Comparison of ENCODE assay signal across 8 mouse cellular contexts in genomic region chr10:81432868-81433262, GRCm38 (mm10). TPM values are rescaled to one million over a fixed set of nuclear protein-coding genes. Genes with fewer than 3 reads are reported as not detected.
DNase-seq lines count a peak whose midpoint lies in the region; ATAC-seq lines count a peak whose summit lies in the region.

No protein-coding gene starts in this region.

- no peaks in the 10 kb centered on the region for H3K9me3 ChIP-seq in heart, embryonic 11.5 days (replicated peaks; ENCODE audit: control insufficient read depth, low read length)
- no peaks in the 10 kb centered on the region for H3K9me3 ChIP-seq in kidney, embryonic 15.5 days (replicated peaks)

- peak overlapping the region; percentile 61 for H3K4me2 ChIP-seq in heart, embryonic 11.5 days
- H3K4me2 ChIP-seq in kidney, embryonic 15.5 days: peak overlapping the region; percentile 61

- H3K4me1 ChIP-seq in heart, embryonic 11.5 days (ENCODE audit: control insufficient read depth, insufficient read depth, low read length): peaks cover 17% of the 10 kb centered on the region
- peaks cover 44% of the 10 kb centered on the region for H3K4me1 ChIP-seq in kidney, embryonic 15.5 days

- WGBS in heart, embryonic 11.5 days (ENCODE audit: insufficient replicate concordance): 5% methylated on average over 17 of the region's 17 CpGs
- 4% methylated on average over 17 of the region's 17 CpGs for WGBS in kidney, embryonic 15.5 days

- no peaks in the 10 kb centered on the region for H3K36me3 ChIP-seq in heart, embryonic 11.5 days (ENCODE audit: control insufficient read depth, insufficient read depth, low read length)
- no peaks in the 10 kb centered on the region for H3K36me3 ChIP-seq in kidney, embryonic 15.5 days

- ATAC-seq in erythroblast, adult 5-6 weeks (replicated peaks; ENCODE audit: low FRiP score, poor library complexity, severe bottlenecking): peak; percentile 84
- ATAC-seq in heart, embryonic 11.5 days (replicated peaks; ENCODE audit: insufficient number of reproducible peaks, low FRiP score, low TSS enrichment): peak; percentile 66
- ATAC-seq in kidney, embryonic 15.5 days (replicated peaks; ENCODE audit: low FRiP score): peak; percentile 82

- H3K9ac ChIP-seq in heart, embryonic 11.5 days (ENCODE audit: low read depth, low read length): no peak overlapping the region
- 0 out of 2 replicates have a peak overlapping the region, but pooled peaks have one; percentile 24 for H3K9ac ChIP-seq in kidney, embryonic 15.5 days

- peak overlapping the region; percentile 22 for H3K4me3 ChIP-seq in heart, embryonic 11.5 days (ENCODE audit: low read depth, low read length)
- peak overlapping the region; percentile 36 for H3K4me3 ChIP-seq in kidney, embryonic 15.5 days (replicated peaks)

- H3K27ac ChIP-seq in heart, embryonic 11.5 days (ENCODE audit: low read depth, low read length): no peak overlapping the region
- 0 out of 2 replicates have a peak overlapping the region, but pooled peaks have one; percentile 58 for H3K27ac ChIP-seq in kidney, embryonic 15.5 days

- DNase-seq in B cell, adult 2 months: peak; percentile 92 to 94
- peak; percentile 99 for DNase-seq in brain, adult 2 months (ENCODE audit: low read depth, low spot score)
- peak; percentile 85 for DNase-seq in liver
- DNase-seq in monocyte, adult 2 months (ENCODE audit: low read depth in 1 of 2, low spot score in 2 of 2): peak; percentile 85 to 88
- peak; percentile 90 for DNase-seq in spleen, postnatal 4 days (ENCODE audit: low spot score in 2 of 2)

- peaks cover 13% of the 10 kb centered on the region for H3K27me3 ChIP-seq in heart, embryonic 11.5 days (ENCODE audit: control insufficient read depth, insufficient read depth, low read length)
- no peaks in the 10 kb centered on the region for H3K27me3 ChIP-seq in kidney, embryonic 15.5 days

RNA-seq across cellular contexts. Expression of gene Nfic, which starts 22.6 kb away (rescaled TPM):
- total RNA-seq in erythroblast, adult 5-6 weeks (2015; ENCODE audit: low replicate concordance): 13.4 and 23.8 TPM in 2 replicates
- 0.84 and 8.2 TPM in 2 replicates for total RNA-seq in erythroblast, adult 5-6 weeks (2017; ENCODE audit: low replicate concordance)
- polyA plus RNA-seq in heart, embryonic 11.5 days (2014; fragmentation: Nextera tagmentation; extraction: Ambion mirVana): 28.1 and 29.8 TPM in 2 replicates
- 67.9 and 84.5 TPM in 2 replicates for polyA plus RNA-seq in kidney, embryonic 15.5 days (2015; fragmentation: Nextera tagmentation; extraction: Ambion mirVana)

RNA-seq across cellular contexts. Expression of gene Smim24, which starts 40.0 kb away (rescaled TPM):
- 5.4 TPM in 1 of 2 replicates, not detected in the other for total RNA-seq in erythroblast, adult 5-6 weeks (2015; ENCODE audit: low replicate concordance)
- total RNA-seq in erythroblast, adult 5-6 weeks (2017; ENCODE audit: low replicate concordance): 1.8 and 3.8 TPM in 2 replicates
- polyA plus RNA-seq in heart, embryonic 11.5 days (2014; fragmentation: Nextera tagmentation; extraction: Ambion mirVana): 4.2 and 5.8 TPM in 2 replicates
- polyA plus RNA-seq in kidney, embryonic 15.5 days (2015; fragmentation: Nextera tagmentation; extraction: Ambion mirVana): 26.0 and 29.4 TPM in 2 replicates

RNA-seq across cellular contexts. Expression of gene Gm48552, which starts 44.1 kb away (rescaled TPM):
- not detected in 2 replicates for total RNA-seq in erythroblast, adult 5-6 weeks (2015; ENCODE audit: low replicate concordance)
- 5.6 TPM in 1 of 2 replicates, not detected in the other for total RNA-seq in erythroblast, adult 5-6 weeks (2017; ENCODE audit: low replicate concordance)
- polyA plus RNA-seq in heart, embryonic 11.5 days (2014; fragmentation: Nextera tagmentation; extraction: Ambion mirVana): 0.55 and 1.2 TPM in 2 replicates
- 1.6 and 2.1 TPM in 2 replicates for polyA plus RNA-seq in kidney, embryonic 15.5 days (2015; fragmentation: Nextera tagmentation; extraction: Ambion mirVana)

RNA-seq across cellular contexts. Expression of gene Gm48551, which starts 48.6 kb away (rescaled TPM):
- total RNA-seq in erythroblast, adult 5-6 weeks (2015; ENCODE audit: low replicate concordance): 2.5 and 3.7 TPM in 2 replicates
- 1.3 TPM in 1 of 2 replicates, not detected in the other for total RNA-seq in erythroblast, adult 5-6 weeks (2017; ENCODE audit: low replicate concordance)
- polyA plus RNA-seq in heart, embryonic 11.5 days (2014; fragmentation: Nextera tagmentation; extraction: Ambion mirVana): 1.4 and 2.9 TPM in 2 replicates
- 2.5 and 4.1 TPM in 2 replicates for polyA plus RNA-seq in kidney, embryonic 15.5 days (2015; fragmentation: Nextera tagmentation; extraction: Ambion mirVana)

RNA-seq across cellular contexts. Expression of gene Dohh, which starts 48.6 kb away (rescaled TPM):
- 10.4 and 11.7 TPM in 2 replicates for total RNA-seq in erythroblast, adult 5-6 weeks (2015; ENCODE audit: low replicate concordance)
- 32.5 and 33.7 TPM in 2 replicates for total RNA-seq in erythroblast, adult 5-6 weeks (2017; ENCODE audit: low replicate concordance)
- 47.5 and 61.4 TPM in 2 replicates for polyA plus RNA-seq in heart, embryonic 11.5 days (2014; fragmentation: Nextera tagmentation; extraction: Ambion mirVana)
- 79.7 and 82.2 TPM in 2 replicates for polyA plus RNA-seq in kidney, embryonic 15.5 days (2015; fragmentation: Nextera tagmentation; extraction: Ambion mirVana)
